Mouse (Mus musculus) erythroblast, embryonic 14.5 days (primary cell): Measurements from ENCODE around the gene Epn1.

Source experiments
- GATA1 ChIP-seq: IDR thresholded peaks from 2 replicates; pipeline ENCODE4 v1.6.1; 2012; ENCODE audit warnings: low read length, inconsistent platforms, mixed read lengths
- TAL1 ChIP-seq: IDR thresholded peaks from 3 replicates; pipeline ENCODE4 v1.6.1; 2012; ENCODE audit warnings: low read length, inconsistent platforms, mixed read lengths

GRCm38 (mm10) chr7:5038940-5039339 is 41.1 kb upstream of the Epn1 start:
- TF ChIP-seq TAL1 (no peak), GATA1 (no peak)
